Mouse (Mus musculus) gastrocnemius, adult 2 months (tissue): ENCODE results near the gene Slitrk2. TPM values are rescaled to one million over a fixed set of nuclear protein-coding genes. Genes with fewer than 3 reads are reported as not detected.
A peak's percentile ranks its signal among the peaks of the same experiment; 100 is the strongest.

Experiments
- DNase-seq: peaks from one replicate; pipeline ENCODE4 v3.0.0; 2022
- H3K27ac ChIP-seq: fragments of 200-600 bp; 2 replicates; pipeline ENCODE4 v1.8.1; 2022; ENCODE audit warnings: mild to moderate bottlenecking
- H3K4me3 ChIP-seq: fragments of 200-600 bp; 2 replicates; pipeline ENCODE4 v1.8.1; 2022; ENCODE audit warnings: mild to moderate bottlenecking, moderate library complexity
- CTCF ChIP-seq: fragments of 200-600 bp; IDR thresholded peaks from 2 replicates; pipeline ENCODE4 v1.8.1; 2022; ENCODE audit warnings: antibody characterized with exemption, mild to moderate bottlenecking, moderate library complexity
- intact Hi-C: fragments of 180-260 bp; cut with DNase I; formaldehyde crosslinking; loops from one replicate; pipeline ENCODE4 v1.15.1; 2025
- long read RNA-seq, 2 experiments: library from polyadenylated mRNA; stranded (forward); transcript quantifications; one replicate each; pipeline ENCODE4 v2.0.0; 2021
- total RNA-seq, 2 experiments: library from RNA; stranded (reverse); gene quantifications; 2 replicates each; pipeline ENCODE4 v1.2.3; 2021

Slitrk2 gene
- total RNA-seq, result under 1 TPM; 0.08 to 0.33 TPM
- long read RNA-seq, experiment 1, result 0 reads
- long read RNA-seq, experiment 2, result 0 reads

GRCm38 (mm10) chrX:66648911-66649620, at the start of gene Slitrk2:
Slitrk2 (plus strand) TSS chrX:66649318.
- Histone ChIP-seq H3K4me3 (peak within 1 kb of the TSS; percentile 43), H3K27ac (no peak within 1 kb of the TSS)
- TF ChIP-seq CTCF, result no peak
- intact Hi-C loops, result no loop called here
- no peak for DNase-seq

- DNase-seq, result no peak
- TF ChIP-seq CTCF, result no peak
- intact Hi-C loops, result no loop called here
- no peak overlapping the region for H3K27ac ChIP-seq
- H3K4me3 ChIP-seq, result no peak overlapping the region
Measured at GRCm38 (mm10) chrX:66605490-66605889, 43.6 kb upstream of the Slitrk2 start.

GRCm38 (mm10) chrX:66652455-66653144, 3.5 kb downstream of the Slitrk2 start:
- DNase-seq, result peak; percentile 60
- Histone ChIP-seq H3K27ac (no peak overlapping the region; the same call in 1 of the 2 replicates), H3K4me3 (peak overlapping the region; percentile 67)
- intact Hi-C loops, result no loop called here
- TF ChIP-seq CTCF, result no peak

GRCm38 (mm10) chrX:66657365-66657764, 8.2 kb downstream of the Slitrk2 start:
- peak; percentile 16; the same call in 1 of the 2 replicates for TF ChIP-seq CTCF
- H3K27ac ChIP-seq, result no peak overlapping the region
- intact Hi-C loops, result no loop called here
- H3K4me3 ChIP-seq, result no peak overlapping the region
- DNase-seq, result no peak

GRCm38 (mm10) chrX:66676959-66677358, 27.8 kb downstream of the Slitrk2 start:
- no peak for TF ChIP-seq CTCF
- Histone ChIP-seq H3K4me3 (no peak overlapping the region), H3K27ac (no peak overlapping the region)
- DNase-seq, result no peak
- intact Hi-C loops, result no loop called here

GRCm38 (mm10) chrX:66678646-66679045, 29.5 kb downstream of the Slitrk2 start:
- no peak for TF ChIP-seq CTCF
- DNase-seq, result no peak
- intact Hi-C loops, result no loop called here
- no peak overlapping the region for H3K4me3 ChIP-seq
- no peak overlapping the region for H3K27ac ChIP-seq
